Mouse (Mus musculus) heart, embryonic 15.5 days (tissue): ENCODE measurements at regions not wholly inside any gene's neighbourhood (a gene's known extent, or its start where the extent isn't known, plus 50 kb on each side); places are given as distances from the start of the nearest gene placed in this dataset.

Experiments
- ATAC-seq: fragments of 200-750 bp; cut with Nextera tagmentation; replicated peaks from 2 replicates; pipeline ENCODE4 v1.8.0; 2017; ENCODE audit warnings: low read depth, moderate TSS enrichment; ENCODE audit not compliant: insufficient number of reproducible peaks, insufficient read depth, low FRiP score
- H3K27ac ChIP-seq: fragments of 300-500 bp; sonication (generic); 2 replicates; pipeline ENCODE4 v1.5.1; 2015; ENCODE audit warnings: mild to moderate bottlenecking, inconsistent platforms
- H3K27me3 ChIP-seq: fragments of 300-500 bp; sonication (generic); 2 replicates; pipeline ENCODE4 v1.6.1; 2015; ENCODE audit warnings: inconsistent platforms
- H3K36me3 ChIP-seq: fragments of 300-500 bp; sonication (generic); 2 replicates; pipeline ENCODE4 v1.6.1; 2015; ENCODE audit warnings: mild to moderate bottlenecking, inconsistent platforms
- H3K4me1 ChIP-seq: fragments of 300-500 bp; sonication (generic); replicated peaks from 2 replicates; pipeline ENCODE4 v1.6.1; 2015; ENCODE audit warnings: inconsistent platforms
- H3K4me2 ChIP-seq: fragments of 300-500 bp; sonication (generic); 2 replicates; pipeline ENCODE4 v1.6.1; 2015; ENCODE audit warnings: inconsistent platforms, mild to moderate bottlenecking, moderate library complexity
- H3K4me3 ChIP-seq: fragments of 300-500 bp; sonication (generic); 2 replicates; pipeline ENCODE4 v1.5.1; 2015; ENCODE audit warnings: mild to moderate bottlenecking, inconsistent platforms
- H3K9ac ChIP-seq: fragments of 300-500 bp; sonication (generic); 2 replicates; pipeline ENCODE4 v1.6.1; 2015; ENCODE audit warnings: mild to moderate bottlenecking, inconsistent platforms
- H3K9me3 ChIP-seq: fragments of 300-500 bp; sonication (generic); replicated peaks from 2 replicates; pipeline ENCODE4 v1.6.1; 2016; ENCODE audit warnings: inconsistent platforms
- WGBS: fragments of 180-500 bp; shearing (Covaris S2); methylation state at CpG from one replicate; pipeline ENCODE4 v1.1.7; 2015; ENCODE audit warnings: mixed read lengths; 5-methylcytosine and 5-hydroxymethylcytosine counted together

DNA sequence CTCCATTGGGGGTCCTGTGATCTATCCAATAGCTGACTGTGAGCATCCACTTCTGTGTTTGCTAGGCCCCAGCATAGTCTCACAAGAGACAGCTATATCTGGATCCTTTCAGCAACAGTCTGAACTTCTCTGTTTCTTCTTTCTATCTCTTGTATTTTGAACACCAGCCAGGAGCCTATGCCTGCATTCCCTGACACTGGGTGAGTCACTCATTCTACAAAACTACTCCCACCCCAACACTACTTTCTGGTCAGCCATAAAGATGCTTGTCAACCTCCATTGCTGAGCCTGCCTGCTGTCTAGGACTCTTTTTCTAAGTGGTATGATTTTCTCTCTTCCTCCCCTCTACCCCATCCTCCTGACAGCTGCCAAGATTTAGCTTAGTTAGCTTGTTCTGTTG lies 261.6 kb downstream of the Gm10283 start:
- Histone ChIP-seq H3K4me2 (no peak overlapping the region), H3K36me3 (no peaks in the 10 kb centered on the region), H3K4me3 (no peak overlapping the region), H3K27me3 (no peaks in the 10 kb centered on the region), H3K4me1 (no peaks in the 10 kb centered on the region), H3K9me3 (no peaks in the 10 kb centered on the region), H3K27ac (no peak overlapping the region), H3K9ac (no peak overlapping the region)
- no peak for ATAC-seq

DNA sequence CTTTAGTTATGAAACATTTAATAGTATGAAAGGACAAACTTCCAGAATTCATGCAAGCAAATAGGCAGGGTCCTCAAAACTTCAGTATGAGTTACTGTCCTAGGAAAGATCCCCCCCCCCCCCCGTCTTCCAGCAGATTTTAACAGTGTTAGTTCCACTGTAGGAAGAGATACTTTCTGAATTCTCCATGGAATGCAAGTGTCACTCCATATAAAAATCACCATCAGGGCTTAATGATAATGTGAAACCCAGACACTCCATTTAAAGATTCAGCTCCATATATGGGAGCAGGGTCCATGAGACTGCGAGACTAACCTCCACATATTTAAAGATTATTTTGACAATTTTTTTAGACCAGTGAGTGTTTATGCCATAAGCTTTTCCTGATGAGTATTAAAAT lies 282.1 kb downstream of the Gm10283 start:
- Histone ChIP-seq H3K27ac (no peak overlapping the region), H3K4me1 (no peaks in the 10 kb centered on the region), H3K9ac (no peak overlapping the region), H3K36me3 (no peaks in the 10 kb centered on the region), H3K4me2 (no peak overlapping the region), H3K4me3 (no peak overlapping the region), H3K9me3 (no peaks in the 10 kb centered on the region), H3K27me3 (no peaks in the 10 kb centered on the region)
- WGBS, result 77% methylated on average over 2 of the region's 2 CpGs
- ATAC-seq, result no peak

DNA sequence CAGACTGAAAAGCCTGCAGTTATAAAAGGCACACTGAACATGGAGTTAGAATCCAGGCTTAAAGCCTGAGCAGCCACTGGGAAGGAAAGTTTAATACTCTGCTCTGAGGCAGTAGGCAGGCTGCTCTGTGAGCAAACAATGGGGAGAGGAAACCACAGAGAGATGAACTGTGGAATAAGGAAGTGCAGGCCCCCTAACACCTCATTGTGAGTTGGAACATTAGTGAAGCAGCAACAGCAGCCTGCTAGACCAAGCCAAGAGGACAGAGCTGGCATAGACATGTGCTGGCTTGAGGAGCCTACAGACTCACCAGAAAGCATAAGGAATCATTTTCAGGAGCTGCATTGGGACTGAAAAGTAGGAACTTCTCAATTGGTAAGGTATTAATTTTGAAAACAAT lies 307.4 kb downstream of the Gm10283 start:
- ATAC-seq, result 0 out of 2 replicates have a peak, but pooled peaks have one; percentile 22
- Histone ChIP-seq H3K9me3 (no peaks in the 10 kb centered on the region), H3K36me3 (no peaks in the 10 kb centered on the region), H3K4me3 (no peak overlapping the region), H3K27me3 (no peaks in the 10 kb centered on the region), H3K9ac (no peak overlapping the region), H3K27ac (no peak overlapping the region), H3K4me1 (no peaks in the 10 kb centered on the region), H3K4me2 (no peak overlapping the region)

DNA sequence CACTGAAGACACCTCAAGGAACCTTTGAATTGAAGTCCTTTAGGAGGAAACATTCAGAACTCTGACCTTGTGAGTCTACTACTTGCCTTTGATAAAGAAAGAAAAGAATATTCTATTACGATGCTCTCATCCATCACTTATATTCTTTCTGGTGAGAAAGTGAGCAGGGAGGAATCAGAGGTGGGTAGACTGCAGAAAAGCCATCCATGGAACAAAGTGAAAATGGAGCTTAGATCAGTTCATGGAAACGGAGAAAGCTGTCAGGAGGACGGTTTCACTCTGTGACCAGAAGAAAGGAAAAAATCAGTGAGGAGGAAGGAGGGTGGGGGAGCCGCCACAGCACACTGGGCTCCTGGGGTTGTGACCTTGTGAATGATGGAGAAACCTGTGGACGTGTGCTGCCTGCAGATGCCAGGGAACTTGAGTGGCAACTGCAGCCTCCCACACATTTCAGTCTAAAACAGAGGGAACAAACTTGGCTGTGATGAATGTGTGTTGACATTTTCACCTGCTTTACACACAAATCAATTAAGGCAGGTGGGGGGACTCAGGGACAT lies 335.2 kb downstream of the Gm10283 start:
- 37% methylated on average over 5 of the region's 5 CpGs for WGBS
- Histone ChIP-seq H3K4me3 (no peak overlapping the region), H3K36me3 (no peaks in the 10 kb centered on the region), H3K4me1 (no peaks in the 10 kb centered on the region), H3K27ac (no peak overlapping the region), H3K4me2 (no peak overlapping the region), H3K27me3 (no peaks in the 10 kb centered on the region), H3K9ac (no peak overlapping the region), H3K9me3 (no peaks in the 10 kb centered on the region)
- ATAC-seq, result no peak
